Mouse (Mus musculus): ENCODE measurements around the gene 9030612E09Rik. TPM values are rescaled to one million over a fixed set of nuclear protein-coding genes. Genes with fewer than 3 reads are reported as not detected.

The 9030612E09Rik gene
- total and polyA plus RNA-seq, 3 experiments: 0.15 TPM; not detected in 2

DNA sequence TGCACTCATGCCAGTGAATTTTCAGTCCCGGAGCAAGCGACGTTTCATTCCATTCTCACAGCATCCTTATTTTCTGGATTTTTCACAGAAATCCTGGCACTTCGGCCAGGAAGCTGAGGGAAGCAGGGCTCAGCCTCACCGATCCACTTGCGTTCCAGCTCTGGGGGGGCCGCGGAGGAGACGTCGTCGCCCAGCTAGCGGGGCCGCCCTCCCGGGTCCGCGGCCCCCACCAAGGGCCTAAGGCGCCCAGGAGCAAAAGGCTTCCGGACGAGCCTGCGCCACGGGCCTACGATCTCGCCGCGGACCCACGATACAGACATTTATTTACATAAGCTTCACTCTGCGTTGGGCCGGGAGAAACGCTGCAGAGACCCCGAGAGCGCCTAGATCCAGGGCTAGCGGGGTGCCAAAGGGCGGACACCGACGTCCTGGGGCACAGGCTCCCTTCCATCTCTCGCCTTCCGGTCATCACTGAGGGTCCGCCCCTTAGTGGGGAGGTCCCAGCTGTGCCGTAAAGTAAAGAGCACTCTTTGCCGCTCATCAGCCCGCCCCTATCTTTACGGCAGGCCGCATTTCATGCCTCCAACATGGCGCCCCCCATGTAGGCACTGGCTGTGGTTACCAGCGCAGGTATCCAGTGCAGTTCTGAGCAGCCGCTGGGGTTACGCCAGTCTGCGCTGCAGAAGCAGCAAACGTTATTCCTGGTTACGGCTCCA, 46.6 kb downstream of the 9030612E09Rik start, which contains the start of gene Pdss2:
Gene Pdss2, plus strand, starts transcription at position 577 of the 716 bp plus-strand sequence.
- H3K27ac ChIP-seq (ENCODE audit: insufficient read depth, low read depth): peak within 1 kb of the TSS; percentile 56
- no peaks in the 10 kb centered on the region for H3K27me3 ChIP-seq (replicated peaks)
- DNase-seq (ENCODE audit: extremely low read depth): peak; percentile 96
- no peaks in the 10 kb centered on the region for H3K9me3 ChIP-seq (replicated peaks; ENCODE audit: low read length)
- dilution Hi-C loops (cut with MboI; ENCODE audit: extremely low pct_ligation_motif_present, extremely low pct_unique_long_range_greater_than_20kb, low sequenced_read_pairs): no loop called here
- peak within 1 kb of the TSS; percentile 91 for H3K4me2 ChIP-seq (ENCODE audit: insufficient read depth, low read depth, poor library complexity, severe bottlenecking)
- TF ChIP-seq MAX (IDR thresholded peaks at IDR 0.05; ENCODE audit: low read length) (no peak), PAX5 (IDR thresholded peaks at IDR 0.05; ENCODE audit: low read length) (no peak), GABPA (IDR thresholded peaks at IDR 0.05; ENCODE audit: insufficient replicate concordance, low read depth, low read length) (no peak), RCOR1 (conservative IDR thresholded peaks at IDR 0.05; ENCODE audit: low read depth, low read length) (no peak; the same call in 1 of the 2 replicates), MEF2A (IDR thresholded peaks at IDR 0.05; ENCODE audit: borderline replicate concordance, low read depth, low read length) (0 out of 2 replicates have a peak, but pooled peaks have one; percentile 9), CTCF (conservative IDR thresholded peaks at IDR 0.05 in 1 of 2, IDR thresholded peaks at IDR 0.05 in 1 of 2; ENCODE audit: low read depth in 2 of 2, low read length in 2 of 2) (no peak), USF2 (conservative IDR thresholded peaks at IDR 0.05; ENCODE audit: low read depth, low read length) (no peak), SIN3A (IDR thresholded peaks at IDR 0.05; ENCODE audit: low read length) (peak; percentile 82; the same call in 1 of the 2 replicates), KAT2A (IDR thresholded peaks at IDR 0.05; ENCODE audit: insufficient replicate concordance, low read length) (peak; percentile 89; the same call in 1 of the 2 replicates), BHLHE40 (IDR thresholded peaks at IDR 0.05; ENCODE audit: low read depth, low read length) (no peak), HCFC1 (IDR thresholded peaks at IDR 0.05; ENCODE audit: low read depth, low read length) (peak; percentile 90), JUN (IDR thresholded peaks at IDR 0.05; ENCODE audit: insufficient read depth, low read depth, low read length) (no peak), CHD2 (IDR thresholded peaks at IDR 0.05; ENCODE audit: low read length) (no peak), POLR2A (IDR thresholded peaks at IDR 0.05; ENCODE audit: low read depth, low read length) (peak; percentile 99), MYC (IDR thresholded peaks at IDR 0.05; ENCODE audit: low read depth, low read length) (no peak), USF1 (IDR thresholded peaks at IDR 0.05; ENCODE audit: low read depth, low read length) (no peak), TBP (conservative IDR thresholded peaks at IDR 0.05; ENCODE audit: low read depth, low read length) (peak; percentile 92), TCF12 (IDR thresholded peaks at IDR 0.05; ENCODE audit: low read depth, low read length) (peak; percentile 96), IRF4 (IDR thresholded peaks at IDR 0.05; ENCODE audit: low read depth, low read length) (peak; percentile 55; the same call in 1 of the 2 replicates), ZC3H11A (IDR thresholded peaks at IDR 0.05; ENCODE audit: low read depth, low read length) (no peak), MXI1 (IDR thresholded peaks at IDR 0.05; ENCODE audit: low read depth, low read length) (peak; percentile 86), CHD1 (IDR thresholded peaks at IDR 0.05; ENCODE audit: low read depth, low read length) (peak; percentile 63; the same call in 1 of the 2 replicates), E2F4 (IDR thresholded peaks at IDR 0.05; ENCODE audit: insufficient replicate concordance, low read depth, low read length) (no peak), SMC3 (IDR thresholded peaks at IDR 0.05; ENCODE audit: low read depth, low read length) (no peak), ZNF384 (IDR thresholded peaks at IDR 0.05; ENCODE audit: low read depth, low read length) (no peak), NRF1 (IDR thresholded peaks at IDR 0.05; ENCODE audit: low read depth, low read length) (peak; percentile 68), MAFK (IDR thresholded peaks at IDR 0.05; ENCODE audit: insufficient replicate concordance, low read length) (no peak), ETS1 (conservative IDR thresholded peaks at IDR 0.05; ENCODE audit: low read depth, low read length) (no peak), ZKSCAN1 (IDR thresholded peaks at IDR 0.05; ENCODE audit: borderline replicate concordance, low read depth, low read length) (no peak), NELFE (IDR thresholded peaks at IDR 0.05; ENCODE audit: low read depth, low read length) (peak; percentile 86), RAD21 (IDR thresholded peaks at IDR 0.05; ENCODE audit: low read depth, low read length) (no peak), ZMIZ1 (IDR thresholded peaks at IDR 0.05; ENCODE audit: low read depth, low read length) (peak; percentile 95), EP300 (IDR thresholded peaks at IDR 0.05; ENCODE audit: low read length) (no peak), UBTF (IDR thresholded peaks at IDR 0.05; ENCODE audit: low read depth, low read length) (peak; percentile 66; the same call in 1 of the 2 replicates), POLR2AphosphoS2 (IDR thresholded peaks at IDR 0.05; ENCODE audit: low read depth, low read length) (no peak; the same call in 1 of the 2 replicates), JUND (conservative IDR thresholded peaks at IDR 0.05; ENCODE audit: low read depth, low read length) (no peak), MAZ (IDR thresholded peaks at IDR 0.05; ENCODE audit: low read depth, low read length) (peak; percentile 64; the same call in 1 of the 2 replicates), ELF1 (IDR thresholded peaks at IDR 0.05; ENCODE audit: low read depth, low read length) (peak; percentile 83)
- H3K36me3 ChIP-seq (replicated peaks in 1 of 2; ENCODE audit: control insufficient read depth in 1 of 2, insufficient read depth in 1 of 2, low read length in 1 of 2): peaks cover 0 to 3% of the 10 kb centered on the region in 2 experiments
- in situ Hi-C loops (cut with MboI; ENCODE audit: low pct_ligation_motif_present, low pct_unique_long_range_greater_than_20kb, low sequenced_read_pairs): no loop called here
- H3K9ac ChIP-seq (ENCODE audit: insufficient read depth, low read depth): peak within 1 kb of the TSS; percentile 79
- H3K4me1 ChIP-seq (ENCODE audit: control insufficient read depth in 1 of 2, insufficient read depth in 2 of 2): peaks cover 0 to 34% of the 10 kb centered on the region in 2 experiments; a peak in 3 of 4 replicates
- H3K79me2 ChIP-seq (replicated peaks; ENCODE audit: control insufficient read depth, extremely low read depth, insufficient read depth, poor library complexity, severe bottlenecking): peaks cover 2% of the 10 kb centered on the region
- peak within 1 kb of the TSS; percentile 89 to 96 (median 94) for H3K4me3 ChIP-seq (replicated peaks in 1 of 3; ENCODE audit: low read depth in 2 of 3, low read length in 2 of 3, poor library complexity in 1 of 3)
